Mouse (Mus musculus) MEL (cell line): ENCODE data around the gene Psmd9. TPM values are rescaled to one million over a fixed set of nuclear protein-coding genes. Genes with fewer than 3 reads are reported as not detected.
A peak's percentile ranks its signal among the peaks of the same experiment; 100 is the strongest.

Experiments
- DNase-seq: peaks from one replicate; pipeline ENCODE4 v3.0.0; 2011; ENCODE audit warnings: low read depth, low spot score
- H3K27ac ChIP-seq: 2 replicates; pipeline ENCODE4 v1.5.1; 2012; ENCODE audit warnings: low read depth, mild to moderate bottlenecking, control low read depth, low read length, moderate library complexity; ENCODE audit not compliant: control insufficient read depth
- H3K27me3 ChIP-seq, 2 experiments: fragments of 150-350 bp in 1 of 2; sonication (generic) in 1 of 2; 2 replicates each; pipeline ENCODE4 v1.6.1; 2012; ENCODE audit warnings: low read length in 2 of 2, mild to moderate bottlenecking in 2 of 2, improper control_type of control experiment in 1 of 2, moderate library complexity in 1 of 2; ENCODE audit not compliant: insufficient read depth in 2 of 2, control insufficient read depth in 1 of 2
- H3K36me3 ChIP-seq, 2 experiments: 2 replicates each; pipeline ENCODE4 v1.6.1; 2012 to 2014; ENCODE audit warnings: low read length in 2 of 2, improper control_type of control experiment in 1 of 2, inconsistent platforms in 1 of 2, mild to moderate bottlenecking in 1 of 2; ENCODE audit not compliant: insufficient read depth in 2 of 2, control insufficient read depth in 1 of 2
- H3K4me1 ChIP-seq, 2 experiments: fragments of 150-350 bp in 1 of 2; sonication (generic) in 1 of 2; 2 replicates each; pipeline ENCODE4 v1.6.1; 2012; ENCODE audit warnings: low read length in 2 of 2, improper control_type of control experiment in 1 of 2, mild to moderate bottlenecking in 1 of 2; ENCODE audit not compliant: insufficient read depth in 2 of 2, control insufficient read depth in 1 of 2
- H3K4me3 ChIP-seq, 2 experiments: fragments of 150-350 bp in 1 of 2; sonication (generic) in 1 of 2; 2 replicates each; pipeline ENCODE4 v1.5.1; 2012; ENCODE audit warnings: low read depth in 2 of 2, low read length in 2 of 2, mild to moderate bottlenecking in 2 of 2, moderate library complexity in 2 of 2, control low read depth in 1 of 2, improper control_type of control experiment in 1 of 2; ENCODE audit not compliant: control insufficient read depth in 1 of 2, insufficient read depth in 1 of 2
- H3K79me2 ChIP-seq: 2 replicates; pipeline ENCODE4 v1.6.1; 2012; ENCODE audit warnings: mild to moderate bottlenecking, low read length, moderate library complexity; ENCODE audit not compliant: control insufficient read depth, poor library complexity, insufficient read depth
- H3K9ac ChIP-seq: 2 replicates; pipeline ENCODE4 v1.6.1; 2012; ENCODE audit warnings: low read depth, mild to moderate bottlenecking, control low read depth, low read length, moderate library complexity; ENCODE audit not compliant: control insufficient read depth, poor library complexity, severe bottlenecking
- H3K9me3 ChIP-seq: fragments of 150-350 bp; sonication (generic); replicated peaks from 2 replicates; pipeline ENCODE4 v1.6.1; 2012; ENCODE audit warnings: mild to moderate bottlenecking, low read length, improper control_type of control experiment, moderate library complexity; ENCODE audit not compliant: insufficient read depth
- CTCF ChIP-seq, 3 experiments: IDR thresholded peaks in 2 of 3; conservative IDR thresholded peaks in 1 of 3; 2 replicates each; pipeline ENCODE4 v1.5.1; 2011 to 2012; ENCODE audit warnings: low read length in 3 of 3, low read depth in 2 of 3, mild to moderate bottlenecking in 2 of 3, improper control_type of control experiment in 1 of 3, inconsistent platforms in 1 of 3, mixed read lengths in 1 of 3, moderate library complexity in 1 of 3; ENCODE audit not compliant: control insufficient read depth in 1 of 3, insufficient read depth in 1 of 3, poor library complexity in 1 of 3, severe bottlenecking in 1 of 3
- E2F4 ChIP-seq: IDR thresholded peaks from 2 replicates; pipeline ENCODE4 v1.6.1; 2011; ENCODE audit warnings: low read depth, low read length, improper control_type of control experiment, borderline replicate concordance
- GATA1 ChIP-seq: IDR thresholded peaks from 2 replicates; pipeline ENCODE4 v1.6.1; 2011; ENCODE audit warnings: low read depth, low read length, improper control_type of control experiment
- HCFC1 ChIP-seq: IDR thresholded peaks from 2 replicates; pipeline ENCODE4 v1.6.1; 2012; ENCODE audit warnings: low read depth, mild to moderate bottlenecking, inconsistent platforms, low read length, improper control_type of control experiment, moderate library complexity
- JUND ChIP-seq: IDR thresholded peaks from 2 replicates; pipeline ENCODE4 v1.6.1; 2011; ENCODE audit warnings: low read depth, mild to moderate bottlenecking, improper control_type of control experiment, low read length
- KAT2A ChIP-seq: conservative IDR thresholded peaks from 2 replicates; pipeline ENCODE4 v1.6.1; 2012; ENCODE audit warnings: low read depth, low read length, improper control_type of control experiment, inconsistent platforms
- MAZ ChIP-seq: IDR thresholded peaks from 2 replicates; pipeline ENCODE4 v1.6.1; 2012; ENCODE audit warnings: low read depth, mild to moderate bottlenecking, inconsistent platforms, low read length, improper control_type of control experiment
- MYB ChIP-seq: IDR thresholded peaks from 2 replicates; pipeline ENCODE4 v1.6.1; 2011; ENCODE audit warnings: mild to moderate bottlenecking, low read depth, low read length, improper control_type of control experiment
- MYC ChIP-seq: IDR thresholded peaks from 2 replicates; pipeline ENCODE4 v1.6.1; 2011; ENCODE audit warnings: low read depth, mild to moderate bottlenecking, low read length, improper control_type of control experiment, moderate library complexity
- NELFE ChIP-seq: IDR thresholded peaks from 2 replicates; pipeline ENCODE4 v1.6.1; 2011; ENCODE audit warnings: low read depth, low read length, improper control_type of control experiment
- NRF1 ChIP-seq: IDR thresholded peaks from 2 replicates; pipeline ENCODE4 v1.6.1; 2014; ENCODE audit warnings: low read depth, mild to moderate bottlenecking, inconsistent platforms, low read length, improper control_type of control experiment, moderate library complexity; ENCODE audit not compliant: poor library complexity, insufficient read depth, severe bottlenecking
- RAD21 ChIP-seq: IDR thresholded peaks from 2 replicates; pipeline ENCODE4 v1.6.1; 2011; ENCODE audit warnings: mild to moderate bottlenecking, low read depth, low read length, improper control_type of control experiment
- SMC3 ChIP-seq: IDR thresholded peaks from 2 replicates; pipeline ENCODE4 v1.6.1; 2011; ENCODE audit warnings: low read depth, low read length, improper control_type of control experiment
- TAL1 ChIP-seq: IDR thresholded peaks from 2 replicates; pipeline ENCODE4 v1.6.1; 2012; ENCODE audit warnings: mild to moderate bottlenecking, inconsistent platforms, low read length, moderate library complexity, mixed read lengths
- TBP ChIP-seq: IDR thresholded peaks from 2 replicates; pipeline ENCODE4 v1.8.0; 2011; ENCODE audit warnings: low read depth, low read length, improper control_type of control experiment
- UBTF ChIP-seq: IDR thresholded peaks from 2 replicates; pipeline ENCODE4 v1.6.1; 2012; ENCODE audit warnings: low read depth, mild to moderate bottlenecking, inconsistent platforms, low read length, improper control_type of control experiment, moderate library complexity, borderline replicate concordance; ENCODE audit not compliant: insufficient read depth
- USF1 ChIP-seq: IDR thresholded peaks from 2 replicates; pipeline ENCODE4 v1.6.1; 2014; ENCODE audit warnings: low read depth, mild to moderate bottlenecking, inconsistent platforms, low read length, improper control_type of control experiment, moderate library complexity
- ZMIZ1 ChIP-seq: IDR thresholded peaks from 2 replicates; pipeline ENCODE4 v1.6.1; 2012; ENCODE audit warnings: low read depth, mild to moderate bottlenecking, inconsistent platforms, low read length, improper control_type of control experiment, moderate library complexity
- ZNF384 ChIP-seq: IDR thresholded peaks from 2 replicates; pipeline ENCODE4 v1.6.1; 2012; ENCODE audit warnings: low read depth, mild to moderate bottlenecking, inconsistent platforms, low read length, improper control_type of control experiment
- polyA plus RNA-seq, 2 experiments: library from polyadenylated mRNA; stranded (reverse) in 1 of 2; unstranded in 1 of 2; fragments of >175 nt in 1 of 2; fragments of >200 nt in 1 of 2; gene quantifications; 2 replicates each; pipeline versions ENCODE4 v1.2.1 to v1.2.4; 2012; ENCODE audit warnings: low replicate concordance in 2 of 2, low read depth in 1 of 2; ENCODE audit not compliant: insufficient read length in 2 of 2, insufficient read depth in 1 of 2, missing spikeins in 1 of 2
- total RNA-seq: library from RNA; depleted of rRNA; stranded (reverse); fragments of 300-350 nt; gene quantifications from 2 replicates; pipeline ENCODE4 v1.2.3, GENCODE M21; 2012

The Psmd9 gene
- total and polyA plus RNA-seq, 3 experiments = 32.0 to 54.6 TPM; not detected in 1

- Histone ChIP-seq H3K4me3 (no peak overlapping the region), H3K27me3 (no peaks in the 10 kb centered on the region), H3K79me2 (no peaks in the 10 kb centered on the region), H3K9me3 (no peaks in the 10 kb centered on the region), H3K36me3 (no peaks in the 10 kb centered on the region), H3K9ac (no peak overlapping the region), H3K4me1 (no peaks in the 10 kb centered on the region), H3K27ac (no peak overlapping the region)
- peak; percentile 36 for DNase-seq
- TF ChIP-seq RAD21 (peak; percentile 35), CTCF (IDR thresholded peaks at IDR 0.05 in 2 of 3, conservative IDR thresholded peaks at IDR 0.05 in 1 of 3; ENCODE audit: control insufficient read depth in 1 of 3, insufficient read depth in 1 of 3, low read depth in 2 of 3, low read length in 3 of 3, poor library complexity in 1 of 3, severe bottlenecking in 1 of 3) (peak; percentile 39 to 61 (median 59); a peak in 5 of 6 replicates), ZNF384 (no peak), SMC3 (peak; percentile 50)
These were observed 116.0 kb downstream of the Psmd9 start for GRCm38 (mm10) chr5:123285174-123285573.

DNA sequence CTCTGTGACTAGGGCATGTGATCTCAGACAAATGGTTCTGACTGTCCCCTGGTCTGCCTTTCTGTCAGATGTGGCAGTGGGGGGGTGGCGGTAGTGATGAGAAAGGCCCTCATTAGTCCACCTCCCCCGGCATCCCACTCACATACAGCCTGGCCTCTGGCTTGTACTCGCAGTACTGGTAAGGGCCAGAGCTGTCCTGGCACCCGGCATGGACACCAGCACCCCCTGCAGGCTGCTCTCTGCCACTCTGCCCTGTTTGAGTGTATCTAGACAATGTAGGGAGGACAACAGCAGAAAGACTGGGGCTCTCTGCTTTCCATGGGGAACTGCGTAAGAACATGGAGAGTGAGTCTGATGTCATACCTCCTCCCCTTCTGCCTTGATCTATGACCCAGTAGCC, 118.9 kb downstream of the Psmd9 start:
- no peaks in the 10 kb centered on the region for H3K79me2 ChIP-seq
- no peaks in the 10 kb centered on the region for H3K4me1 ChIP-seq
- H3K9me3 ChIP-seq = no peaks in the 10 kb centered on the region
- H3K4me3 ChIP-seq = no peak overlapping the region
- no peaks in the 10 kb centered on the region for H3K36me3 ChIP-seq
- no peaks in the 10 kb centered on the region for H3K27me3 ChIP-seq
- DNase-seq = peak; percentile 37
- H3K27ac ChIP-seq = no peak overlapping the region
- TF ChIP-seq CTCF (IDR thresholded peaks at IDR 0.05 in 2 of 3, conservative IDR thresholded peaks at IDR 0.05 in 1 of 3; ENCODE audit: control insufficient read depth in 1 of 3, insufficient read depth in 1 of 3, low read depth in 2 of 3, low read length in 3 of 3, poor library complexity in 1 of 3, severe bottlenecking in 1 of 3) = peak; percentile 40 to 62 (median 52)
- TF ChIP-seq RAD21 = peak; percentile 32
- no peak for TF ChIP-seq TAL1
- peak; percentile 39; the same call in 1 of the 2 replicates for TF ChIP-seq SMC3
- no peak overlapping the region for H3K9ac ChIP-seq

DNA sequence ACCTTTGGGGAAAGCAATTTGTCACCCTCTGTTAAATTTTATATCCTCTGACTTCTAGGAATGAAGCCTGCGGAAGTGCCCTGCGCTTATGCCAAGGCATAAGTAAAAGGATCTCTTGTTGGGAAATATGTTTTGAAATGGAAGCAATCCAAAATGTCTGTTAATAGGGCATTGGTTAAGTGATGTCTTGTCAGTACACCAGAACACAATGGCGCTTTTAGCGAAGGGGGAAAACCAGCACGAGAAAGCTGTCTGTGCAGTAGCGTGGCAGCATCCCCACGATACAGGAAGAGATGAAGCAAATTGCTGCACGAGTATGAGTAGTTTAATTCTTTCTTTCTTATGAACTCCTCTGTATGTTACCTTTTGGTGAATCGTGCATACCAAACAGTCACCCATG, 125.4 kb downstream of the Psmd9 start:
- H3K79me2 ChIP-seq = no peaks in the 10 kb centered on the region
- no peak overlapping the region for H3K27ac ChIP-seq
- no peaks in the 10 kb centered on the region for H3K36me3 ChIP-seq
- no peak overlapping the region for H3K4me3 ChIP-seq
- no peaks in the 10 kb centered on the region for H3K9me3 ChIP-seq
- H3K4me1 ChIP-seq = no peaks in the 10 kb centered on the region
- TF ChIP-seq UBTF = no peak
- TF ChIP-seq MYC = no peak
- no peak for TF ChIP-seq NELFE
- TF ChIP-seq TBP = no peak
- TF ChIP-seq TAL1 = no peak
- no peak for TF ChIP-seq KAT2A
- TF ChIP-seq ZMIZ1 = no peak
- TF ChIP-seq MAZ = no peak
- no peak for TF ChIP-seq E2F4
- TF ChIP-seq HCFC1 = no peak
- TF ChIP-seq GATA1 = no peak
- no peak for TF ChIP-seq MYB
- no peak for TF ChIP-seq RAD21
- no peak for TF ChIP-seq JUND
- no peak for TF ChIP-seq ZNF384
- no peak for TF ChIP-seq USF1
- no peak for TF ChIP-seq NRF1
- no peak for DNase-seq
- no peak overlapping the region for H3K9ac ChIP-seq
- no peaks in the 10 kb centered on the region for H3K27me3 ChIP-seq
